Mouse (Mus musculus) gastrocnemius, postnatal 36 days (tissue): ENCODE results near the gene Tmem19. TPM values are rescaled to one million over a fixed set of nuclear protein-coding genes. Genes with fewer than 3 reads are reported as not detected.

ENCODE experiments used
- DNase-seq, 2 experiments: peaks; one replicate each; pipeline ENCODE4 v3.0.0; 2022
- intact Hi-C: fragments of 180-260 bp; cut with DNase I; formaldehyde crosslinking; loops from one replicate; pipeline ENCODE4 v1.15.1; 2025
- long read RNA-seq, 2 experiments: library from polyadenylated mRNA; stranded (forward); transcript quantifications; one replicate each; pipeline ENCODE4 v2.0.0; 2021
- total RNA-seq, 2 experiments: library from RNA; stranded (reverse); gene quantifications; 2 replicates each; pipeline ENCODE4 v1.2.3; 2021

Tmem19 gene
- 10 to 100 TPM in 1 of 2 experiments, 1 to 10 TPM in 1; 9.0 to 16.0 TPM for total RNA-seq
- long read RNA-seq, experiment 1, partial matches to known transcripts, result 0 of 7 reads
- long read RNA-seq, experiment 1, other reads (novel, unspliced or antisense), result 5 of 7 reads
- long read RNA-seq, experiment 2, partial matches to known transcripts, result 0 of 14 reads
- long read RNA-seq, experiment 2, other reads (novel, unspliced or antisense), result 11 of 14 reads

GRCm38 (mm10) chr10:115361840-115362622 lies at the start of gene Tmem19:
TSS of gene Tmem19 (minus strand) at chr10:115362501.
- intact Hi-C loops, result no loop called here
- peak; percentile 93 to 96 for DNase-seq

- peak; percentile 15 to 23 for DNase-seq
- intact Hi-C loops, result loop anchor here (10.0 kb wide), 1 partner anchor 208 kb away; no protein-coding TSS in a partner anchor
Measured at GRCm38 (mm10) chr10:115406393-115406792, 44.1 kb upstream of the Tmem19 start.

- DNase-seq, result no peak
- intact Hi-C loops, result loop anchor here (10.0 kb wide), 1 partner anchor 803 kb away; no protein-coding TSS in a partner anchor
Measured at GRCm38 (mm10) chr10:115391896-115392295, 29.6 kb upstream of the Tmem19 start.

- intact Hi-C loops, result loop anchor here (10.0 kb wide), 1 partner anchor 804 kb away; no protein-coding TSS in a partner anchor
- DNase-seq, result no peak
Measured at GRCm38 (mm10) chr10:115391076-115391475, 28.8 kb upstream of the Tmem19 start.

GRCm38 (mm10) chr10:115387891-115388290 lies 25.6 kb upstream of the Tmem19 start:
- DNase-seq, result no peak
- intact Hi-C loops, result loop anchor here (10.0 kb wide), 1 partner anchor 133 kb away; the partner anchor contains the start of gene Tbc1d15

GRCm38 (mm10) chr10:115385018-115386002 lies 23.0 kb upstream of the Tmem19 start:
- DNase-seq, result peak; percentile 36 to 65
- intact Hi-C loops, result loop anchor here (2.0 to 10.0 kb wide), 2 partner anchors 63 to 131 kb away; partner anchors contain the start of gene Tbc1d15

- DNase-seq, result peak; percentile 96
- intact Hi-C loops, result loop anchor here (2.0 to 10.0 kb wide), 2 partner anchors 62 to 130 kb away; partner anchors contain the start of gene Tbc1d15
Measured at GRCm38 (mm10) chr10:115384221-115385017, 22.1 kb upstream of the Tmem19 start, which contains the start of the genes Thap2 and Zfc3h1. TSS of gene Thap2 (minus strand) at chr10:115384443. TSS of gene Zfc3h1 (plus strand) at chr10:115384959.

GRCm38 (mm10) chr10:115383644-115384220 lies 21.4 kb upstream of the Tmem19 start:
- intact Hi-C loops, result loop anchor here (2.0 to 10.0 kb wide), 2 partner anchors 61 to 129 kb away; partner anchors contain the start of gene Tbc1d15
- no peak for DNase-seq

GRCm38 (mm10) chr10:115382846-115383643 lies 20.7 kb upstream of the Tmem19 start:
- intact Hi-C loops, result loop anchor here (10.0 kb wide), 1 partner anchor 128 kb away; the partner anchor contains the start of gene Tbc1d15
- DNase-seq, result no peak

- intact Hi-C loops, result loop anchor here (10.0 kb wide), 1 partner anchor 127 kb away; the partner anchor contains the start of gene Tbc1d15
- no peak for DNase-seq
Measured at GRCm38 (mm10) chr10:115381506-115382084, 19.3 kb upstream of the Tmem19 start.

- no peak for DNase-seq
- intact Hi-C loops, result no loop called here
Measured at GRCm38 (mm10) chr10:115363151-115363550, 850 bp upstream of the Tmem19 start.

- DNase-seq, result no peak
- intact Hi-C loops, result no loop called here
Measured at GRCm38 (mm10) chr10:115362623-115362964, 293 bp upstream of the Tmem19 start.

- DNase-seq, result no peak
- intact Hi-C loops, result loop anchor here (2.0 kb wide), 1 partner anchor 20 kb away; no protein-coding TSS in a partner anchor
Measured at GRCm38 (mm10) chr10:115359066-115359465, 3.2 kb downstream of the Tmem19 start.

GRCm38 (mm10) chr10:115358216-115358919 lies 3.9 kb downstream of the Tmem19 start:
- no peak for DNase-seq

GRCm38 (mm10) chr10:115356106-115356505 lies 6.2 kb downstream of the Tmem19 start:
- intact Hi-C loops, result no loop called here
- DNase-seq, result no peak

More at GRCm38 (mm10) chr10:115358216-115358919, 3.9 kb downstream of the Tmem19 start:
- intact Hi-C loops, result loop anchor here (2.0 kb wide), 1 partner anchor 20 kb away; no protein-coding TSS in a partner anchor

- no peak for DNase-seq
- intact Hi-C loops, result no loop called here
Measured at GRCm38 (mm10) chr10:115355016-115355415, 7.3 kb downstream of the Tmem19 start.

GRCm38 (mm10) chr10:115354553-115354952 lies 7.7 kb downstream of the Tmem19 start:
- intact Hi-C loops, result no loop called here
- no peak for DNase-seq
